Mouse (Mus musculus) liver, embryonic 15.5 days (tissue): ENCODE data around the gene Cirbp. TPM values are rescaled to one million over a fixed set of nuclear protein-coding genes. Genes with fewer than 3 reads are reported as not detected.

Experiments used
- ATAC-seq: fragments of 200-750 bp; cut with Nextera tagmentation; 2 replicates; pipeline ENCODE4 v1.8.0; 2017; ENCODE audit warnings: moderate number of reproducible peaks, mild to moderate bottlenecking, moderate library complexity; ENCODE audit not compliant: insufficient read depth
- H3K27ac ChIP-seq: fragments of 300-500 bp; sonication (generic); replicated peaks from 2 replicates; pipeline ENCODE4 v1.5.1; 2015; ENCODE audit warnings: mild to moderate bottlenecking, inconsistent platforms
- H3K27me3 ChIP-seq: fragments of 300-500 bp; sonication (generic); 2 replicates; pipeline ENCODE4 v1.6.1; 2015; ENCODE audit warnings: mild to moderate bottlenecking, inconsistent platforms
- H3K36me3 ChIP-seq: fragments of 300-500 bp; sonication (generic); replicated peaks from 2 replicates; pipeline ENCODE4 v1.6.1; 2015; ENCODE audit warnings: moderate library complexity, mild to moderate bottlenecking, inconsistent platforms
- H3K4me1 ChIP-seq: fragments of 300-500 bp; sonication (generic); replicated peaks from 2 replicates; pipeline ENCODE4 v1.6.1; 2015; ENCODE audit warnings: inconsistent platforms
- H3K4me2 ChIP-seq: fragments of 300-500 bp; sonication (generic); 2 replicates; pipeline ENCODE4 v1.6.1; 2015; ENCODE audit warnings: moderate library complexity, mild to moderate bottlenecking, inconsistent platforms
- H3K4me3 ChIP-seq: fragments of 300-500 bp; sonication (generic); replicated peaks from 2 replicates; pipeline ENCODE4 v1.5.1; 2015; ENCODE audit warnings: mild to moderate bottlenecking, inconsistent platforms
- H3K9ac ChIP-seq: fragments of 300-500 bp; sonication (generic); 2 replicates; pipeline ENCODE4 v1.6.1; 2015; ENCODE audit warnings: moderate library complexity, mild to moderate bottlenecking, inconsistent platforms
- H3K9me3 ChIP-seq: fragments of 300-500 bp; sonication (generic); replicated peaks from 2 replicates; pipeline ENCODE4 v1.6.1; 2016; ENCODE audit warnings: inconsistent platforms
- WGBS: fragments of 180-500 bp; shearing (Covaris S2); methylation state at CpG from one replicate; pipeline ENCODE4 v1.1.7; 2015; ENCODE audit warnings: mixed read lengths; ENCODE audit not compliant: insufficient replicate concordance; 5-methylcytosine and 5-hydroxymethylcytosine counted together
- polyA plus RNA-seq: library from polyadenylated mRNA; unstranded; fragments of >200 nt; fragmentation: Nextera tagmentation; extraction: Ambion mirVana; gene quantifications from 2 replicates; pipeline ENCODE4 v1.2.1, GENCODE M21; 2015

The Cirbp gene
- polyA plus RNA-seq, 1 experiment from 2014 or later: 17.0 TPM

DNA sequence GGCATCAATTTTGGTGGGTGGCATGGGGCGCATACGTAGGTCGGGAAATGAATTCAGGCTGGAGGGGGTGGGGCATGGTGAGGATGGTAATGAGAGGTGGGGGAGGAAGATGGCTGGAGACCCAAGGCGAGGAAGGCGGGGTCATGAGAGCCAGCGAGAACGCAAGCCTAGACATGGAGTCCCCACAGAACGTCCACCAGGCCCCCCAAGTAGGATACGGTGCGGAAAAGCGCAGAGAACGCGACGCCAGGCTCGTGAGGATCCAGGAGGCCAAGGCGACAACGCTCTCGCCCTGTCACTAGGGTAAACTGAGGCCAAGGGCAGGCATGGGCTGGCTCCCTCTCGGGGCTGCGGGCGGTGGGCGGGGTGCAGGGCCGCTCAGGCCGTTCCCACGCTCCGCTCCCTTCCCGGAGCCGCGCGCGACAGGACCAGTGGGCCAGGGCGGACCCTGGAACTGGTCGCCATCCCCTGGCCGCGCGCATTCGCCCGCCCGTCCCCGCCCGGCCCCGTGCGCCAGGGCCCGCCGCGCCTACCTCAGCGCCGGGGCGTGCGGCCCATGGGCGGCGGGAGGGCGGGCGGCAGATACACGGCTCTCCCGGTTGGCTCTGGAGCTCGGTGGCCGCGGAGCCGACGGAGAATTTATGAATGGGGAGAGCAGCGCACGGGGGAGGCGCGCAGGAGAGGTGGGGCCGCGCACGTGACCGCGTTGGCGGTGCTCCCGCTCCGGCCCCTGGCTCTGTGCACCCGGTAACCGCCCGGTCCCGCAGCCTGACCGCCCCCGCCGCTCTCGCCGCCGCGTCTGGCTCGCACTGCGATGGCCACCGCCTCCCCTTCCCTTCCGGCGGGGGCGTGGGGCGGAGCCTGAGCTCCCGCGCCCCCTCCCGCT is 27.0 kb upstream of the Cirbp start, which contains the start of gene Atp5d:
Atp5d (plus strand) TSS at position 80 of the 886 bp plus-strand sequence.
- Histone ChIP-seq H3K4me1 (peaks cover 80% of the 10 kb centered on the region), H3K9ac (peak within 1 kb of the TSS; percentile 51), H3K27ac (peak within 1 kb of the TSS; percentile 14; the same call in 1 of the 2 replicates), H3K4me3 (peak within 1 kb of the TSS; percentile 62), H3K36me3 (peaks cover 6% of the 10 kb centered on the region), H3K4me2 (peak within 1 kb of the TSS; percentile 96), H3K27me3 (peaks cover 63% of the 10 kb centered on the region), H3K9me3 (no peaks in the 10 kb centered on the region)
- under 1% methylated on average over 79 of the region's 94 CpGs for WGBS
- no peak for ATAC-seq

- Histone ChIP-seq H3K36me3 (peaks cover 12% of the 10 kb centered on the region), H3K9ac (peak overlapping the region; percentile 51; the same call in 1 of the 2 replicates), H3K9me3 (no peaks in the 10 kb centered on the region), H3K4me2 (peak overlapping the region; percentile 96), H3K27me3 (peaks cover 63% of the 10 kb centered on the region), H3K4me3 (peak overlapping the region; percentile 62), H3K4me1 (peaks cover 86% of the 10 kb centered on the region), H3K27ac (no peak overlapping the region)
- WGBS: 3% methylated on average over 10 of the region's 10 CpGs
- ATAC-seq: no peak
Measured at GRCm38 (mm10) chr10:80139439-80139775, 26.4 kb upstream of the Cirbp start.

- H3K27ac ChIP-seq: peak overlapping the region; percentile 95; the same call in 1 of the 2 replicates
- WGBS: 63% methylated on average over 11 of the region's 11 CpGs
- peaks cover 92% of the 10 kb centered on the region for H3K4me1 ChIP-seq
- H3K36me3 ChIP-seq: peaks cover 19% of the 10 kb centered on the region
- ATAC-seq: no peak
- no peak overlapping the region for H3K4me3 ChIP-seq
- peaks cover 56% of the 10 kb centered on the region for H3K27me3 ChIP-seq
- no peak overlapping the region for H3K9ac ChIP-seq
- no peaks in the 10 kb centered on the region for H3K9me3 ChIP-seq
- H3K4me2 ChIP-seq: peak overlapping the region; percentile 96; the same call in 1 of the 2 replicates
Measured at GRCm38 (mm10) chr10:80139975-80140665, 25.7 kb upstream of the Cirbp start.

DNA sequence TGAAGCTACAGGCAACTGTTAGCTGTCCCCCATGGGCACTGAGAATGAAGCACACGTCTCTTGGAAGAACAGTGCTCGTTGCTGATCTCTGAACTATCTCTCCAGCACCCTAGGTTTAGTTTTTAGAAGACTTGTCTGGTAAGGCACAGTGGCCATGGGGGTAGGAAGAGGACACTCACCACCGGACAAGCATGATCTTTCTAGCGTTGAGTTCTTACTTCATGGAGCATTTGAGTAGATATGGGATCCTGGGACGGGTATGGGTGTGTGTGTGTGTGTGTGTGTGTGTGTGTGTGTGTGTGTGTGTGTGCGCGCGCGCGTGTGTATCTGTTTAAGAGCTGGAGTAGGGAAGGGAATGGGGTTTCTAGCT is 25.1 kb upstream of the Cirbp start, which contains the start of gene Cbarp:
Cbarp (minus strand) TSS at position 170 of the 370 bp plus-strand sequence.
- Histone ChIP-seq H3K36me3 (peaks cover 24% of the 10 kb centered on the region), H3K27me3 (peaks cover 50% of the 10 kb centered on the region), H3K4me1 (peaks cover 95% of the 10 kb centered on the region), H3K9me3 (no peaks in the 10 kb centered on the region), H3K4me3 (peak within 1 kb of the TSS; percentile 75), H3K9ac (peak within 1 kb of the TSS; percentile 67), H3K27ac (peak within 1 kb of the TSS; percentile 95), H3K4me2 (peak within 1 kb of the TSS; percentile 96)
- WGBS: 63% methylated on average over 10 of the region's 10 CpGs
- ATAC-seq: no peak

GRCm38 (mm10) chr10:80141243-80141642 is 24.5 kb upstream of the Cirbp start:
- under 1% methylated on average over 29 of the region's 29 CpGs for whole genome bisulfite sequencing
- peak overlapping the region; percentile 95 for H3K27ac ChIP-seq
- H3K36me3 ChIP-seq: peaks cover 30% of the 10 kb centered on the region
- H3K9ac ChIP-seq: peak overlapping the region; percentile 67
- H3K4me2 ChIP-seq: peak overlapping the region; percentile 95
- peak overlapping the region; percentile 75 for H3K4me3 ChIP-seq
- H3K9me3 ChIP-seq: no peaks in the 10 kb centered on the region
- peak; percentile 65 for ATAC-seq
- H3K4me1 ChIP-seq: peaks cover 95% of the 10 kb centered on the region
- peaks cover 44% of the 10 kb centered on the region for H3K27me3 ChIP-seq

DNA sequence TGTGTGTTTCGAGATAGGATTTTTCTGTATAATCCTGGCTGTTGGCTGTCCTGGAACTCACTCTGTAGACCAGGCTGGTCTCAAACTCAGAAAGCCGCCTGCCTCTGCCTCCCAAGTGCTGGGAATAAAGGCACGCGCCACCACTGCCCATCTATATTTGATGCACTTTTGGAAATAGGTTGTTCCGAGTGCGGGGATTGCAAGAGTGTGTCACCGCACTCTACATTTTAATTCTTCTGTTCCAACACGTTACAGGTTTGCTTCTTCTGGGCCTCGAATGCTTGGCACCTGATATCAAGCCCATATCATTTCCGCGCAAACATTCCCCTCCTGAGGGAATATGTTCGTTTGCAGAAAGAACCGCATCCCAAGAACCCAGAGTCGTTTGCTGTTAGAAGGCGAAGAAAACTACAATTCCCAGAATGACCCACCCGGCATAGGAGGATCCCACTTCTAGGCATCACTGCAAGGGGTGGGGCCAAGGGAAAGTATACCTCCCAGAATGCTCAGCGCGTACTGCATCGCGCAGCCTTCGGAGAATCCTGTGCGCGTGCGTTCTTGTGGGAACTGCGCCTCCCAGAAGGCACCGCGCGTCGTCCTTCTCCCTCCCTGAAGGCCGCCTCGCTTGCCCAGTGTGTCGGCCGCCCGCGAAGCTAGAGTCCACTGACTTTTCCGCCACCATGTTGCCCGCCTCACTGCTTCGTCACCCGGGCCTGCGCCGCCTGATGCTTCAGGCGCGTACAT is 23.8 kb upstream of the Cirbp start:
- Histone ChIP-seq H3K36me3 (peaks cover 36% of the 10 kb centered on the region), H3K27me3 (peaks cover 37% of the 10 kb centered on the region), H3K4me3 (peak overlapping the region; percentile 75), H3K4me2 (peak overlapping the region; percentile 95), H3K9me3 (no peaks in the 10 kb centered on the region), H3K4me1 (peaks cover 95% of the 10 kb centered on the region), H3K9ac (peak overlapping the region; percentile 85), H3K27ac (peak overlapping the region; percentile 95)
- peak; percentile 81 for ATAC-seq
- under 1% methylated on average over 43 of the region's 43 CpGs for WGBS

GRCm38 (mm10) chr10:80142530-80142925 is 23.3 kb upstream of the Cirbp start:
- Histone ChIP-seq H3K4me3 (peak overlapping the region; percentile 75), H3K27me3 (peaks cover 32% of the 10 kb centered on the region), H3K27ac (peak overlapping the region; percentile 95), H3K9ac (peak overlapping the region; percentile 85), H3K4me1 (peaks cover 95% of the 10 kb centered on the region), H3K4me2 (peak overlapping the region; percentile 95), H3K9me3 (no peaks in the 10 kb centered on the region), H3K36me3 (peaks cover 36% of the 10 kb centered on the region)
- under 1% methylated on average over 15 of the region's 15 CpGs for WGBS
- ATAC-seq: peak; percentile 46

GRCm38 (mm10) chr10:80143664-80144063 is 22.1 kb upstream of the Cirbp start:
- H3K27me3 ChIP-seq: peaks cover 20% of the 10 kb centered on the region
- peaks cover 36% of the 10 kb centered on the region for H3K36me3 ChIP-seq
- no peaks in the 10 kb centered on the region for H3K9me3 ChIP-seq
- ATAC-seq: no peak
- 88% methylated on average over 7 of the region's 7 CpGs for WGBS
- H3K9ac ChIP-seq: no peak overlapping the region
- H3K4me3 ChIP-seq: no peak overlapping the region
- peak overlapping the region; percentile 95; the same call in 1 of the 2 replicates for H3K4me2 ChIP-seq
- no peak overlapping the region for H3K27ac ChIP-seq
- H3K4me1 ChIP-seq: peaks cover 93% of the 10 kb centered on the region

- H3K27ac ChIP-seq: no peak overlapping the region
- H3K9me3 ChIP-seq: no peaks in the 10 kb centered on the region
- WGBS: 83% methylated on average over 12 of the region's 12 CpGs
- no peak overlapping the region for H3K4me3 ChIP-seq
- H3K4me2 ChIP-seq: no peak overlapping the region
- no peak overlapping the region for H3K9ac ChIP-seq
- ATAC-seq: no peak
- peaks cover 88% of the 10 kb centered on the region for H3K4me1 ChIP-seq
- peaks cover 36% of the 10 kb centered on the region for H3K36me3 ChIP-seq
- peaks cover 15% of the 10 kb centered on the region for H3K27me3 ChIP-seq
Measured at GRCm38 (mm10) chr10:80144159-80144558, 21.6 kb upstream of the Cirbp start.
